Mouse (Mus musculus) heart, adult 8-10 months (tissue): Measurements from ENCODE around the gene Slc35b1. TPM values are rescaled to one million over a fixed set of nuclear protein-coding genes. Genes with fewer than 3 reads are reported as not detected.

ENCODE experiments used
- DNase-seq: peaks from one replicate; pipeline ENCODE4 v3.0.0; 2022; ENCODE audit warnings: low spot score
- total RNA-seq, 4 experiments: library from RNA; stranded (reverse); gene quantifications; 2 replicates each; pipeline ENCODE4 v1.2.4; 2022

The Slc35b1 gene
- total RNA-seq, 4 experiments from 2014 or later = 35.4 to 42.2 (median 36.5) TPM

- DNase-seq = no peak
Observed at GRCm38 (mm10) chr11:95423505-95423904, 39.0 kb downstream of the Slc35b1 start.

- DNase-seq = peak; percentile 13
Observed at GRCm38 (mm10) chr11:95431344-95431743, 46.9 kb downstream of the Slc35b1 start.

- no peak for DNase-seq
Observed at GRCm38 (mm10) chr11:95432194-95432593, 47.7 kb downstream of the Slc35b1 start.

Other genes starting within 250 kb of the Slc35b1 start
- gene Dlx4, start 238.4 kb upstream of the Slc35b1 start, total RNA-seq = not detected
- gene Tac4, start 123.2 kb upstream of the Slc35b1 start, total RNA-seq = not detected
- gene Kat7, start 74.4 kb upstream of the Slc35b1 start, total RNA-seq = 10 to 100 TPM; 27.2 to 37.8 (median 32.3) TPM
- 1 to 10 TPM; 5.1 to 6.6 (median 6.0) TPM for gene Fam117a, start 47.7 kb upstream of the Slc35b1 start, total RNA-seq
- 100 to 1,000 TPM; 159 to 184 (median 160) TPM for gene Spop, start 29.4 kb downstream of the Slc35b1 start, total RNA-seq
- under 1 TPM; 0.41 to 0.76 (median 0.50) TPM for gene Nxph3, start 129.9 kb downstream of the Slc35b1 start, total RNA-seq
- gene Ngfr, start 203.0 kb downstream of the Slc35b1 start, total RNA-seq = under 1 TPM; 0.29 to 0.52 (median 0.47) TPM